Mouse (Mus musculus) left cerebral cortex, adult 9 months (tissue): ENCODE data around the gene Nav3.

Source experiments
- DNase-seq, 2 experiments: peaks; one replicate each; pipeline ENCODE4 v3.0.0; 2022; ENCODE audit warnings: low spot score in 2 of 2

The Nav3 gene

DNA sequence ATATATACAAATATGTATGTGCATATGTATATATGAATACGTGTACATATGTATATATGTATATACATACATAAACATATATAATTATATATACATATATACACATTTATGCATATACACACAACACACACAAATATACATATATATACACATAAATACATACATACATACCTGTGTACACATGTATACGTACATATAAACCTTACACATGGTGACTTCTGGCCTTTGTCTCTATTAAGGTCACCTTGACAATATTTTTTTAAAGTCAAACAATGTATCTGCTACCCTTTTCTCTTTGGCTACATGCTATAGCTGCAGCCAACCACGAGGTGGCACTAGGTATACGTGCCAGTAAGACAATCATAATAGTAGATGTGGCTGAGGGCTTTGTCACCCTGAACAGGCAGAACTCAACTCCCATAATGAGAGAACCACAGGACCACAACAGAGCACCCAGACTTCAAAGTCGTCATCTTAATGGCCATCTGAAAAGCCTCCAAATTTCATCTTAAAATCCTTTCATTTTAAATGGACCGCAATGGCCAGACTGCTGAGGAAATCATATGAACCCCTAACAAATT lies 535.3 kb downstream of the Nav3 start:
- peak in 1 of 2 experiments; percentile 64 for DNase-seq

DNA sequence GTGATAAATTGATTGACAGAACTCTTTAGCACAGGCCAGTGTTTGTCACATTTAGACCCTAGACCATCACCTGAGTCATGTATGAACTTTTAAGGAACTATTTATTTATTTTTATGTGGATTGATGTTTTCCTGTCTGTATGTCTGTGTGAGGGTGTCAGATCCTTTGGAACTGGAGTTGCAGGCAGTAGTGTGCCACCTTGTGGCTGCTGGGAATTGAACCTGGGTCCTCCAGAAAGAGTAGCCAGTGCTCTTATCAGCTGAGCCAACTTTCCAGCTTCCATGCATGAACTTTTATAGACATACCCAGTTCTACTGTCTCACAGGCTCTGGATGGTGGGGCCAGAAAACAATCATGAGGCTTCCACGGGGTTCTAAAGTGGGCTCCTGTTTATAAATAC lies 536.5 kb downstream of the Nav3 start:
- DNase-seq, result no peak

DNA sequence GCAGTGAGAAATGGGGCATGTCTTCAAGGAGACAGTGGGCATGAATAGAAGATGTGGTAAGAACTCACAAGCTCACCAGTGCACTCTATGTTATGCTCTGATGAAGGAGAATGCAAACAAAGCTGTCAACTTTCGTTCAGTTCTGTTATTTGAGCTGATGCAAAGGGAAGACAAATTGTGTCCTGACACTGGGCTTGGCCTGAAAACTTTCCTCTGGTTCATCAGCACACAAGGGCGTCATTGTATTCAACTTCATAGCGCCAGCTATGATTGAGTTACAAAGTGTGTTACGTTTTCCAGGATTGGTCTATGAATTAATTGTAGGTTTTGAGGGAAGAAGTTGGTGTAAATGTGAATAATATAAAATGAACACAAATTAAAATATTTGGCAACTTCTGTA lies 548.8 kb downstream of the Nav3 start:
- DNase-seq, result no peak

- no peak for DNase-seq
Observed at GRCm38 (mm10) chr10:109906413-109906785, 549.6 kb downstream of the Nav3 start.

DNA sequence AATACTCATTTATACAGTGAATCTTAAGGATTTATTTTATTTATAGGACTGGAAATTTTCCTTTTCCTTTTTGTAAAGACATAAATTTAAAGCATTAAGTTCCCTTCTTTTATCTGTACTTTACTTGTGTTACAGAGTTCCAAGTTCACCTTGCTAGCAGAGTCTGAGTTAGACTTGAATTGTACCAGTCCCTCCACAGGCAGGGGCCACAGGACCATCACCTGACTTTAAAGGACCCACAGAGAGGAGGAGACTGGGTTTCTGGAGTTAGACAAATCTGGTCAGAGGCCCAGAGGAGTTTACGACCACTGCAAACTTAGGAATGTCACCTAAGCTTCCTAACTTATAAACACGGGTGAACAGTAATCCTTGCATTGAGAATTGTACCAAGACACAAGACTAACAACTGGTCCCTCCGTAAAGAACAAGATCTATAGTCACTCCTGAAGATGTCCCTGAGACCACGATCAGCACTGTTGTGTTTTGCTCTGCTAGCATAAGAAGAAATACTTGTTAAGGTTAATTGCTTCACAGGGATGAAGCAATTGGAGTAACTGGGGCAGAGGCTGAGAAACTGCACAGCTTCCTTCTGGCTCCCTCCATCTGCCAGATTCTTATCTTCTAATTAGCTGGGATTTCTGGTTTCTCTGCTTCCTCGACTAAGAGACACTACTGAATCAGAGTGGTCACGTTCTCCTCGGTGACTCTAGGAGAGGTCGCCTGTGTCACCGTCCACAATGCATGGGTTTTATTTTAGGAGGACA lies 550.2 kb downstream of the Nav3 start:
- DNase-seq, result no peak

- DNase-seq, result no peak
Observed at GRCm38 (mm10) chr10:109904841-109905240, 551.2 kb downstream of the Nav3 start.

GRCm38 (mm10) chr10:109903701-109904555 lies 552.1 kb downstream of the Nav3 start:
- DNase-seq, result peak in 1 of 2 experiments; percentile 22

- DNase-seq, result no peak
Observed at GRCm38 (mm10) chr10:109903241-109903640, 552.8 kb downstream of the Nav3 start.

GRCm38 (mm10) chr10:109889171-109889475 lies 566.9 kb downstream of the Nav3 start:
- no peak for DNase-seq

DNA sequence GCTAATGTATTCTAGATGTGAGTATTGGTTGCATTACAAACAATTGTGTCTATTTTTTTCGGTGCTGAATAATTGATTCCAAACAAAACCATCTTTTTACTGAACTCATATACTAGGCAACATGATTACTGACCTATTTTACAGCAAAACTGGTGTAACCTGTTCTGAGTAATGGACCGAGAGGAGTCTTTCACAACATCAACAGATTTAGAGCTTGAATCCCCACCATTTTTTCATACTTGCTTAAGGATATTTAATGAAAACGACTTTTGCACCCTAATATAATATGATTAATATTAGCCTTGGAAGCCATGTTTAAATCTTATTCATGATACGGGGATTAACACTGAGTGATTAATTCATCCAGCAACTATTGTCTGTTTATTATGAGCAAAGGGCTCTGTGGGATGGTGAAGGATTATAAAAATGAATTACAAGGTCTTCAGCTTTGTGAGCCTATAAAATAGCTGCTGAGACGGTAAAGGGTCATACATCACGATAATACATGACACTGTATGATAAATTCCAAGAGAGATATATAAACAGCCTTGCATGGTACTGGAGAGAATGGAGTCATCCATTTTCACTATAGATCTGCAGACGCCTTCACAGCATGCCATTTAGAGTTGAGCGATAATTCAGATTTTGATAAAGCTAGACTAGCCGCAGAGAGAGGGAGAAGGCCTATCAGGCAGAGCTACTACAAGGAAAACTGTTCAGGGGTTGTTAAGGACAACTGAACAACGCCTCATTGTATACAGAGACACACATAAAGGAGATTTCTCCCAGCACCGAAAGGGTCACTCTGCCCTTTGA lies 567.4 kb downstream of the Nav3 start:
- DNase-seq, result no peak

- no peak for DNase-seq
Observed at GRCm38 (mm10) chr10:109887160-109887559, 568.8 kb downstream of the Nav3 start.

DNA sequence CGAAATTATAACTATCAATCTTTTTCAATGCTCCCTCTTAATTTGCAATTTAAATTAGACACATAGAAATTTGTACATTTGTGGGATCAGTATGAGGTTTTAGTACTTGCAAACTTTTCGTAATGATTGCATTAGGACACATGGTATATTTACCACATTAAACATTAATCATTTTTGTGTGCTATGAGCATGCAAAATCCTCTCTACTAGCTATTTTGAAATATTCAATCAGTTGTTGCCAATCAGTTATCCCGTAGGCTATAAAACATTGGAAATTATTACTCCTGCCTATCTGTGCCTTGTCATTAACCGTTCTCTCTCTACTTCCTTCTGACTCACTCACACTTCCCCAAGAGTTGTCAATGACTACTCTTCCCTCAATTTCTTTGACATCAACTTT lies 579.9 kb downstream of the Nav3 start:
- DNase-seq, result no peak

GRCm38 (mm10) chr10:109875312-109875830 lies 580.6 kb downstream of the Nav3 start:
- no peak for DNase-seq

- no peak for DNase-seq
Observed at GRCm38 (mm10) chr10:109874652-109875311, 581.2 kb downstream of the Nav3 start.

- DNase-seq, result no peak
Observed at GRCm38 (mm10) chr10:109866063-109866462, 589.9 kb downstream of the Nav3 start.

- DNase-seq, result no peak
Observed at GRCm38 (mm10) chr10:109865391-109865790, 590.6 kb downstream of the Nav3 start.

DNA sequence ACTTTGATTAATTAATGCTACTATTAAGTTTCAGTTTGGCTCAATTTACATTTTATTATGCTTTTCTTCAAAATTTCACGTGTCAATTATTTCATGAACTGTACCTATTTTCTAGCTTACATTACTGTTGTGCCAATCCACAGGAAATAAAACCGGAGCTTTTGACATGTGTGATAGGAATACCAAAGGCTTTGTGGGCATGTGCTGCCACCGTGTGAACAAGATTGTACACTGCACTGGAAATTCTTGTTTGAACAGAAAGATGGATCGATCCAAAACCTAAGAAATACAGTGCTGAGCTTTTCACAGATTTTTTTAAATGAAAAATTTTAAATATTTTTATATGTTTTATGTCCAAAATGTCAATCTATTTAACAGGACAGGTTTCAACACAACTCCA lies 591.3 kb downstream of the Nav3 start:
- DNase-seq, result peak in 1 of 2 experiments; percentile 70

DNA sequence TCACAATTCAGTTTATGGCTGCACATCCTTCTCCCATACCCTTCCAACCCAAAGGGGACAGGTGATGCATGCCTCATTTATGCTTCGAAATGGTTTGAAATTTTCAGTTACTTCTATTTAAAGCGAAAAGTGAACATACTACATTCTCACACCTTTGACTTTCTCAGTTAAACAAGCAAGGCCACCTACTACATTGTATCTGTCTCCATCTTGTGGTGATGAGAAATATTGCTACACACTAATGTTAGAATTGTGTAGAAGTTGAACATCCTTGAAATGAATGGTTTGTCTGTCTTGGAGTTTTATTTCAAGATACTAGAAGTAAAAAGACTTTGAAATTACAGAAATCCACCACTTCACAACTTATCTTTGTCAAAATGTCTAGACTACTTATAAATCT lies 594.7 kb downstream of the Nav3 start:
- DNase-seq, result no peak

DNA sequence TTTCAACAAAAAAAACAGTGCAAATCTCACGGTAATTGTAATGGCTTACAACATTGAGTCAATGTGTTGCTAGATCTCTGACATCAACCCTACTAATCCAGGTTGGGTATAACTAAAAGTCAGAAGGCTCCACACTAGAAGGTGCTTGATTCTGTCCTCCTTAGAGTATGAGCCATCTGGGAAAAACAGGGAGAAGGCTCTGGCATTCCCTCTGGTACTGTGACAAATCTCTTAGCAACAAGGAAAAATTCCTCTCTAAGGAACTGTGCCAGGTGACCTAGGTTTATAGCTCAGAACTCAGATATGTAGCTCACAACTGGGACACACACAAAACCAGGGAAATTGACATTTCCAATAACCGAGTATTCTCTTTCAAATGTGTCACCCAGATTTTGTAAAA lies 597.4 kb downstream of the Nav3 start:
- no peak for DNase-seq

DNA sequence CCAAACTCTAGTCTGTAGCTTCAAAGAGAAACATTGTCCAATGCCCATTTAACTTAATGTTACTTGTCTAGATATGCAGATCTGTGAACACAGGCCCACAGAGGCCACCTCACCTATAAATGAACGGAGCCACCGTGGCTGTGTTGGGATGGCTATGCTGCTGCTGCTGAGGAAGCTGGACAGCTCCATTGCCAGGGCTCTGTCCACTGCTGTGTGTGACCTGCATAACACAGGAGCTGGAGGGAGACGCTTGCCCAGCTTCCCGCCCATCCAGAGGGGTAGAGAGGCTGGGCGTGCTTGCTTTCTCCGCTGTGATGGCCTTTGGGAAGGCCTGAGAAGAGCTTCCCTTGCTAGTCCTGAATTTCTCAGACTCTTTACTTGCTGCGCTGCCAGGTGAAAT lies 603.6 kb downstream of the Nav3 start:
- DNase-seq, result no peak

GRCm38 (mm10) chr10:109847631-109848030 lies 608.4 kb downstream of the Nav3 start:
- no peak for DNase-seq
